Mouse (Mus musculus) embryonic fibroblast, embryonic 13.5 days (primary cell): ENCODE measurements around the gene Trpc7. TPM values are rescaled to one million over a fixed set of nuclear protein-coding genes. Genes with fewer than 3 reads are reported as not detected.

Source experiments
- H3K27ac ChIP-seq: 2 replicates; pipeline ENCODE4 v1.5.1; 2012; ENCODE audit warnings: low read length, control low read depth, inconsistent platforms; ENCODE audit not compliant: insufficient read depth
- H3K4me1 ChIP-seq: 2 replicates; pipeline ENCODE4 v1.6.1; 2011; ENCODE audit warnings: low read length; ENCODE audit not compliant: control insufficient read depth, insufficient read depth
- H3K4me3 ChIP-seq: 2 replicates; pipeline ENCODE4 v1.5.1; 2011; ENCODE audit warnings: mild to moderate bottlenecking, control low read depth, low read length; ENCODE audit not compliant: insufficient read depth
- CTCF ChIP-seq: IDR thresholded peaks from 2 replicates; pipeline ENCODE4 v1.5.1; 2011; ENCODE audit warnings: mild to moderate bottlenecking, control low read depth, low read length, moderate library complexity, borderline replicate concordance; ENCODE audit not compliant: insufficient read depth
- POLR2A ChIP-seq: IDR thresholded peaks from 2 replicates; pipeline ENCODE4 v1.6.1; 2011; ENCODE audit warnings: low read depth, mild to moderate bottlenecking, control low read depth, low read length, moderate library complexity
- polyA plus RNA-seq: library from polyadenylated mRNA; stranded (reverse); fragments of >200 nt; gene quantifications from 2 replicates; pipeline ENCODE4 v1.2.4, GENCODE M21; 2011; ENCODE audit warnings: low read depth; ENCODE audit not compliant: missing spikeins, insufficient read length

Trpc7 gene
- polyA plus RNA-seq, 1 experiment: not detected

GRCm38 (mm10) chr13:56752474-56753191 is 143.2 kb downstream of the Trpc7 start:
- no peak overlapping the region for H3K4me3 ChIP-seq
- H3K4me1 ChIP-seq: no peaks in the 10 kb centered on the region
- no peak for TF ChIP-seq CTCF
- no peak for TF ChIP-seq POLR2A
- no peak overlapping the region for H3K27ac ChIP-seq

GRCm38 (mm10) chr13:56751774-56752173 is 144.0 kb downstream of the Trpc7 start:
- H3K4me1 ChIP-seq: no peaks in the 10 kb centered on the region
- no peak overlapping the region for H3K4me3 ChIP-seq
- H3K27ac ChIP-seq: no peak overlapping the region
- TF ChIP-seq CTCF: no peak
- TF ChIP-seq POLR2A: no peak

GRCm38 (mm10) chr13:56749377-56749776 is 146.4 kb downstream of the Trpc7 start:
- no peak for TF ChIP-seq POLR2A
- TF ChIP-seq CTCF: no peak
- Histone ChIP-seq H3K27ac (no peak overlapping the region), H3K4me3 (no peak overlapping the region), H3K4me1 (no peaks in the 10 kb centered on the region)

- H3K4me1 ChIP-seq: no peaks in the 10 kb centered on the region
- no peak for TF ChIP-seq POLR2A
- no peak for TF ChIP-seq CTCF
- no peak overlapping the region for H3K4me3 ChIP-seq
- no peak overlapping the region for H3K27ac ChIP-seq
Observed at GRCm38 (mm10) chr13:56747554-56747953, 148.2 kb downstream of the Trpc7 start.

- H3K27ac ChIP-seq: no peak overlapping the region
- H3K4me3 ChIP-seq: no peak overlapping the region
- TF ChIP-seq CTCF: no peak
- no peak for TF ChIP-seq POLR2A
- H3K4me1 ChIP-seq: no peaks in the 10 kb centered on the region
Observed at GRCm38 (mm10) chr13:56746739-56747532, 148.9 kb downstream of the Trpc7 start.

GRCm38 (mm10) chr13:56742325-56742901 is 153.4 kb downstream of the Trpc7 start:
- no peaks in the 10 kb centered on the region for H3K4me1 ChIP-seq
- no peak for TF ChIP-seq CTCF
- H3K27ac ChIP-seq: no peak overlapping the region
- no peak overlapping the region for H3K4me3 ChIP-seq

- Histone ChIP-seq H3K4me3 (no peak overlapping the region), H3K4me1 (no peaks in the 10 kb centered on the region)
Observed at GRCm38 (mm10) chr13:56741691-56742090, 154.1 kb downstream of the Trpc7 start.

GRCm38 (mm10) chr13:56740496-56740895 is 155.3 kb downstream of the Trpc7 start:
- Histone ChIP-seq H3K4me1 (no peaks in the 10 kb centered on the region), H3K4me3 (no peak overlapping the region), H3K27ac (no peak overlapping the region)
- TF ChIP-seq CTCF: no peak
- no peak for TF ChIP-seq POLR2A

More at GRCm38 (mm10) chr13:56741691-56742090, 154.1 kb downstream of the Trpc7 start:
- H3K27ac ChIP-seq: no peak overlapping the region
- TF ChIP-seq CTCF: no peak
- no peak for TF ChIP-seq POLR2A

- no peak for TF ChIP-seq POLR2A
- Histone ChIP-seq H3K27ac (no peak overlapping the region), H3K4me3 (no peak overlapping the region), H3K4me1 (no peaks in the 10 kb centered on the region)
Observed at GRCm38 (mm10) chr13:56739556-56739955, 156.2 kb downstream of the Trpc7 start.

GRCm38 (mm10) chr13:56735212-56735875 is 160.4 kb downstream of the Trpc7 start:
- no peaks in the 10 kb centered on the region for H3K4me1 ChIP-seq
- H3K27ac ChIP-seq: no peak overlapping the region
- TF ChIP-seq POLR2A: no peak
- TF ChIP-seq CTCF: no peak
- no peak overlapping the region for H3K4me3 ChIP-seq
